ENCODE assay signal across 8 mouse cellular contexts in the genomic region with DNA sequence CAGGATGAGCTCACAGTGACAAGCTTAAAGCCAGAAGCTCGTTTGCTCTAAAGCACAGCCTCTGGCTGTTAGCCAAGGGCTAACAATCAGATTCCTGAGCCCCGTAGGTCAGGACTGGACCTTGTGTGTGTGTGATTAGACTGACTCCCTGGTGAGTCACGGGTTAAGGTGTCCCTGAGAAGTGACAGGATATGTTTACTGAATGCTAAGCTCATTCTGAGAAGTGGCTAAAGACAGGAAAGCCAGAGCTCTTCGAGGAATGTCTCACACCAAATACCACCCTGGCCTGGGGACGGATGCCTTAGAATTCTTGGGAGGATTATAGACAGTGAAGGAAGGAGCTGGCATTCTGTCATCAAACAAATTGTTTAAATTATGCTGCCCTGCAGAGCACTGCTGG. TPM values are rescaled to one million over a fixed set of nuclear protein-coding genes. Genes with fewer than 3 reads are reported as not detected.
A peak's percentile ranks its signal among the peaks of the same experiment; 100 is the strongest.
DNase-seq lines count a peak whose midpoint lies in the region; ATAC-seq lines count a peak whose summit lies in the region.

No protein-coding gene starts in this region.

- DNase-seq in heart, embryonic 10.5 days (ENCODE audit: low spot score) = no peak
- DNase-seq in heart, adult 18-20 months = no peak
- DNase-seq in adipocyte (ENCODE audit: low spot score) = peak; percentile 19
- DNase-seq in hindbrain, embryonic 14.5 days (ENCODE audit: low spot score) = no peak
- DNase-seq in left cerebral cortex, postnatal 4 days = no peak
- no peak for DNase-seq in ovary, adult 18-20 months (ENCODE audit: low spot score)
- DNase-seq in frontal cortex, postnatal 10 days (ENCODE audit: low spot score in 2 of 2) = no peak

- no peak overlapping the region for H3K4me2 ChIP-seq in hindbrain, embryonic 14.5 days (replicated peaks)
- 0 out of 2 replicates have a peak overlapping the region, but pooled peaks have one; percentile 2 for H3K4me2 ChIP-seq in midbrain, embryonic 12.5 days (replicated peaks)

- H3K36me3 ChIP-seq in heart, embryonic 10.5 days = peaks cover 68% of the 10 kb centered on the region
- H3K36me3 ChIP-seq in hindbrain, embryonic 14.5 days (replicated peaks; ENCODE audit: control insufficient read depth, insufficient read depth) = peaks cover 59% of the 10 kb centered on the region
- peaks cover 64% of the 10 kb centered on the region for H3K36me3 ChIP-seq in midbrain, embryonic 12.5 days

- ATAC-seq in hindbrain, embryonic 14.5 days (ENCODE audit: low FRiP score) = no peak
- peak; percentile 21; the same call in 1 of the 2 replicates for ATAC-seq in midbrain, embryonic 12.5 days (ENCODE audit: low FRiP score, low read depth)

- peak overlapping the region; percentile 88 for H3K27ac ChIP-seq in heart, embryonic 10.5 days
- peak overlapping the region; percentile 67; the same call in 1 of the 2 replicates for H3K27ac ChIP-seq in hindbrain, embryonic 14.5 days
- H3K27ac ChIP-seq in midbrain, embryonic 12.5 days (replicated peaks) = peak overlapping the region; percentile 54

- H3K9ac ChIP-seq in hindbrain, embryonic 14.5 days = peak overlapping the region; percentile 24; the same call in 1 of the 2 replicates
- peak overlapping the region; percentile 39 for H3K9ac ChIP-seq in midbrain, embryonic 12.5 days (replicated peaks)

- intact Hi-C loops in left cerebral cortex, postnatal 4 days (cut with DNase I) = no loop called here

- H3K27me3 ChIP-seq in heart, embryonic 10.5 days (ENCODE audit: insufficient read depth, poor library complexity, severe bottlenecking) = no peaks in the 10 kb centered on the region
- no peaks in the 10 kb centered on the region for H3K27me3 ChIP-seq in hindbrain, embryonic 14.5 days (ENCODE audit: control insufficient read depth, insufficient read depth, low read length)
- no peaks in the 10 kb centered on the region for H3K27me3 ChIP-seq in midbrain, embryonic 12.5 days

- H3K4me1 ChIP-seq in heart, embryonic 10.5 days = peaks cover 50% of the 10 kb centered on the region
- no peaks in the 10 kb centered on the region for H3K4me1 ChIP-seq in hindbrain, embryonic 14.5 days (replicated peaks; ENCODE audit: control insufficient read depth, insufficient read depth, low read length)
- peaks cover 26% of the 10 kb centered on the region for H3K4me1 ChIP-seq in midbrain, embryonic 12.5 days

- no peaks in the 10 kb centered on the region for H3K9me3 ChIP-seq in heart, embryonic 10.5 days
- H3K9me3 ChIP-seq in hindbrain, embryonic 14.5 days (ENCODE audit: control insufficient read depth, low read length) = no peaks in the 10 kb centered on the region
- H3K9me3 ChIP-seq in midbrain, embryonic 12.5 days = no peaks in the 10 kb centered on the region

- WGBS in heart, embryonic 10.5 days = 2% methylated on average over 5 of the region's 5 CpGs
- 14% methylated on average over 5 of the region's 5 CpGs for WGBS in hindbrain, embryonic 14.5 days
- 1% methylated on average over 5 of the region's 5 CpGs for WGBS in midbrain, embryonic 12.5 days

- H3K4me3 ChIP-seq in heart, embryonic 10.5 days = peak overlapping the region; percentile 34
- H3K4me3 ChIP-seq in hindbrain, embryonic 14.5 days (replicated peaks; ENCODE audit: low read length) = no peak overlapping the region
- H3K4me3 ChIP-seq in midbrain, embryonic 12.5 days = no peak overlapping the region

RNA-seq across cellular contexts. Expression of gene Rps16, which starts 7.5 kb away (rescaled TPM):
- 726 and 844 TPM in 2 replicates for polyA plus RNA-seq in heart, embryonic 10.5 days (2016; fragmentation: Nextera tagmentation; extraction: Ambion mirVana)
- total RNA-seq in heart, adult 18-20 months (2021) = 100 to 1,000 TPM; 517 to 602 TPM
- polyA plus RNA-seq in hindbrain, embryonic 14.5 days (2014; fragmentation: Nextera tagmentation; extraction: Ambion mirVana) = 521 and 677 TPM in 2 replicates
- polyA plus RNA-seq in midbrain, embryonic 12.5 days (2016; fragmentation: Nextera tagmentation; extraction: Ambion mirVana) = 544 and 582 TPM in 2 replicates
- 100 to 1,000 TPM; 913 to 959 TPM for total RNA-seq in left cerebral cortex, postnatal 4 days (2021)

RNA-seq across cellular contexts. Expression of gene Plekhg2, which starts 14.4 kb away (rescaled TPM):
- 68.3 and 75.1 TPM in 2 replicates for polyA plus RNA-seq in heart, embryonic 10.5 days (2016; fragmentation: Nextera tagmentation; extraction: Ambion mirVana)
- total RNA-seq in heart, adult 18-20 months (2021) = 10 to 100 TPM; 11.3 to 13.4 TPM
- polyA plus RNA-seq in hindbrain, embryonic 14.5 days (2014; fragmentation: Nextera tagmentation; extraction: Ambion mirVana) = 21.5 and 25.5 TPM in 2 replicates
- 71.6 and 78.6 TPM in 2 replicates for polyA plus RNA-seq in midbrain, embryonic 12.5 days (2016; fragmentation: Nextera tagmentation; extraction: Ambion mirVana)
- 10 to 100 TPM; 25.0 to 33.3 TPM for total RNA-seq in left cerebral cortex, postnatal 4 days (2021)

RNA-seq across cellular contexts. Expression of gene Supt5, which starts 19.4 kb away (rescaled TPM):
- polyA plus RNA-seq in heart, embryonic 10.5 days (2016; fragmentation: Nextera tagmentation; extraction: Ambion mirVana) = 88.5 and 90.7 TPM in 2 replicates
- 10 to 100 TPM; 53.4 to 60.9 TPM for total RNA-seq in heart, adult 18-20 months (2021)
- polyA plus RNA-seq in hindbrain, embryonic 14.5 days (2014; fragmentation: Nextera tagmentation; extraction: Ambion mirVana) = 75.2 and 78.3 TPM in 2 replicates
- 105 and 107 TPM in 2 replicates for polyA plus RNA-seq in midbrain, embryonic 12.5 days (2016; fragmentation: Nextera tagmentation; extraction: Ambion mirVana)
- 100 to 1,000 TPM; 111 TPM for total RNA-seq in left cerebral cortex, postnatal 4 days (2021)

RNA-seq across cellular contexts. Expression of gene Zfp36, which starts 22.1 kb away (rescaled TPM):
- polyA plus RNA-seq in heart, embryonic 10.5 days (2016; fragmentation: Nextera tagmentation; extraction: Ambion mirVana) = 13.7 and 15.1 TPM in 2 replicates
- 10 to 100 TPM; 18.4 to 27.3 TPM for total RNA-seq in heart, adult 18-20 months (2021)
- polyA plus RNA-seq in hindbrain, embryonic 14.5 days (2014; fragmentation: Nextera tagmentation; extraction: Ambion mirVana) = 3.0 and 3.7 TPM in 2 replicates
- 4.9 and 5.4 TPM in 2 replicates for polyA plus RNA-seq in midbrain, embryonic 12.5 days (2016; fragmentation: Nextera tagmentation; extraction: Ambion mirVana)
- 1 to 10 TPM; 1.9 to 2.3 TPM for total RNA-seq in left cerebral cortex, postnatal 4 days (2021)

RNA-seq across cellular contexts. Expression of gene Med29, which starts 34.5 kb away (rescaled TPM):
- polyA plus RNA-seq in heart, embryonic 10.5 days (2016; fragmentation: Nextera tagmentation; extraction: Ambion mirVana) = 58.8 and 62.0 TPM in 2 replicates
- 10 to 100 TPM; 21.8 TPM for total RNA-seq in heart, adult 18-20 months (2021)
- polyA plus RNA-seq in hindbrain, embryonic 14.5 days (2014; fragmentation: Nextera tagmentation; extraction: Ambion mirVana) = 39.2 and 44.5 TPM in 2 replicates
- polyA plus RNA-seq in midbrain, embryonic 12.5 days (2016; fragmentation: Nextera tagmentation; extraction: Ambion mirVana) = 45.3 and 46.9 TPM in 2 replicates
- 10 to 100 TPM; 18.6 to 19.7 TPM for total RNA-seq in left cerebral cortex, postnatal 4 days (2021)
